Mouse (Mus musculus): ENCODE measurements around the gene Matn1. TPM values are rescaled to one million over a fixed set of nuclear protein-coding genes. Genes with fewer than 3 reads are reported as not detected.

The Matn1 gene
- polyA plus RNA-seq, 1 experiment from 2014 or later = not detected

DNA sequence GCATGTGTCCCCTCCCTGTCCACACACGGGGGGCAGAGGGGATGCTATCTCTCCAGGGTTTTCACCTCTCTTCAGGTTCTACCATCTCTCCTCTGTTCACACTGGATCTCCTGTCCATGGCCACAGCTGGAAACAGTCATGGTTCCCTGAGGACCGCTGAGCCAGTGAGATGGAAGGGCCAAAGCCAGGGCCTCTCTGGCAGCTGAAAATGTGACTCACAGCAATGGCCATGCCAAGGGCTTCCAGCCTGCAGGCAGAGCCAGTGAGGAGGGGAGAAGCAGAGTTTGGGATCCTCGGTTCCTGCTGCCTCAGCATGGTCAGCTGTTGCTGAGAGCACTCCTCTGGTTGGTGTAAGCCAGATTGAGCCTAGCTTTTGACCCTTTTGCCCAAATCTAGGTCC lies 34.8 kb downstream of the Matn1 start:
- H3K4me1 ChIP-seq (replicated peaks; ENCODE audit: control insufficient read depth, insufficient read depth, low read length) = no peaks in the 10 kb centered on the region
- no peak overlapping the region for H3K27ac ChIP-seq (ENCODE audit: low read depth, low read length)
- no peaks in the 10 kb centered on the region for H3K27me3 ChIP-seq (ENCODE audit: control insufficient read depth, insufficient read depth, low read length)
- H3K4me2 ChIP-seq (ENCODE audit: low read depth, low read length, severe bottlenecking) = no peak overlapping the region
- no peaks in the 10 kb centered on the region for H3K9me3 ChIP-seq (ENCODE audit: control insufficient read depth, low read length)
- H3K9ac ChIP-seq (ENCODE audit: low read length) = no peak overlapping the region
- H3K36me3 ChIP-seq (ENCODE audit: control insufficient read depth, insufficient read depth, low read length) = no peaks in the 10 kb centered on the region
- DNase-seq (ENCODE audit: low spot score) (no peak), ATAC-seq (replicated peaks; ENCODE audit: low FRiP score) (no peak)
- no peak overlapping the region for H3K4me3 ChIP-seq (ENCODE audit: low read depth, low read length)
- 88% methylated on average over 3 of the region's 3 CpGs for WGBS

DNA sequence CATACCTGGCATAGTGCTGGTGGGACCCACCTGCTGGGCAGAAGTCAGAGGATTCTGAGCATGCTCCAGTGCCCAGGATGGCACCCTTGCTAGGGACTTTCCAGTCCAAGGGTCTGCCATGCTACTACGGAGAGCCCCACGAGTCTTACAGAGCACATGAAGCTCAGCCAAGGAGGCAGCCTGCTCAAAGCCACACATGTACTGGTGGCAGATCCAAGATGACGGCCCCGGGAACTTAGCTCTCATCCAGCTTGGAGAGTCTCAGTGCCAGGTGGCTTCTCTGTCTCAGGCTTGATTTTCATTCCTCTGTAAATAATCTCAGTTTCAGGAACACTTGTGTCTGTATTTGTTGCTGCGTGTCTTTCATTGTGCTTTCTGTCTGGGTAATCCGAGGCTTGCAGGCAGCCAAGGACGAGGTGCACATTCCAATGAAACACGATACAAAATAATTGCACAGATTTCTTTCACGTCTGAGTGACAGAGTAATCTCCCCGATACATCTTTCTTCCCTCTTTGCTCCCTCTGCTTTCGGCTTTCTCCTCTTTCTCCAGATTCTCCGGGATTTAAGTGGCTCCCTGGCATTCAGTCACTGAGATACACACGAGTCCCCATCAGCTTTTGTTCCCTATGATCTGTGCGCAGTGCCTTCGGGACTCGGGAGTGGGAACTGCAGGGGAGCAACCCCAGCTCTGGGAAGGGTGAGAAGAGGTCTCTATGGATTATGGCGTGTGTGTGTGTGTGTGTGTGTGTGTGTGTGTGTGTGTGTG lies 40.4 kb downstream of the Matn1 start:
- DNase-seq (ENCODE audit: low spot score) (no peak), ATAC-seq (replicated peaks; ENCODE audit: low FRiP score) (no peak)

DNA sequence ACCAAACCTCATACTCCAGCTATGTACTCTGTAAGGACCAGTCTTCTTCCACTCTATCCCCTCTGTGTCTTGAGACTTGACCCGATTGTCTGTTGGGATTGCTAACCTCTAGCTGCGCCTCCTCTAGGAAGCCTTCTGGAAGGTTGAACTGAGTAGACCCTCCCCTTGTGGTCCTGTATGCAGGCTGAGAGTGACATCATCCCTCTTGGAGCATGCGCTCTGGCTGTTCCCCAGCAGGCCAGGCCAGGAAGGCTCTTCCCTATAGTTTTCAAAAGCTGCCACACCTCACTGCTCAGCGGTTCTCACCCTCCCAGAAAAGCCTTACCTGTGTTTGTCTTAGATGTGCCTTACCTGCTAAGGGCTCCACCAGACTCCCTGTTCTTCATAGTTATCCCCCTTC lies 42.9 kb downstream of the Matn1 start:
- H3K9me3 ChIP-seq (ENCODE audit: control insufficient read depth, low read length) = no peaks in the 10 kb centered on the region
- ATAC-seq (replicated peaks; ENCODE audit: low FRiP score) (no peak), DNase-seq (ENCODE audit: low spot score) (no peak)
- H3K27ac ChIP-seq (ENCODE audit: low read depth, low read length) = no peak overlapping the region
- H3K4me1 ChIP-seq (replicated peaks; ENCODE audit: control insufficient read depth, insufficient read depth, low read length) = no peaks in the 10 kb centered on the region
- H3K36me3 ChIP-seq (ENCODE audit: control insufficient read depth, insufficient read depth, low read length) = no peaks in the 10 kb centered on the region
- no peaks in the 10 kb centered on the region for H3K27me3 ChIP-seq (ENCODE audit: control insufficient read depth, insufficient read depth, low read length)
- H3K9ac ChIP-seq (ENCODE audit: low read length) = no peak overlapping the region
- H3K4me2 ChIP-seq (ENCODE audit: low read depth, low read length, severe bottlenecking) = no peak overlapping the region
- WGBS = 93% methylated on average over 4 of the region's 4 CpGs
- H3K4me3 ChIP-seq (ENCODE audit: low read depth, low read length) = no peak overlapping the region

More for the DNA sequence above, 40.4 kb downstream of the Matn1 start:
- H3K27ac ChIP-seq (ENCODE audit: low read depth, low read length) = no peak overlapping the region
- H3K9me3 ChIP-seq (ENCODE audit: control insufficient read depth, low read length) = no peaks in the 10 kb centered on the region
- no peak overlapping the region for H3K4me3 ChIP-seq (ENCODE audit: low read depth, low read length)
- no peaks in the 10 kb centered on the region for H3K27me3 ChIP-seq (ENCODE audit: control insufficient read depth, insufficient read depth, low read length)
- H3K36me3 ChIP-seq (ENCODE audit: control insufficient read depth, insufficient read depth, low read length) = no peaks in the 10 kb centered on the region
- H3K9ac ChIP-seq (ENCODE audit: low read length) = no peak overlapping the region
- H3K4me1 ChIP-seq (replicated peaks; ENCODE audit: control insufficient read depth, insufficient read depth, low read length) = no peaks in the 10 kb centered on the region
- no peak overlapping the region for H3K4me2 ChIP-seq (ENCODE audit: low read depth, low read length, severe bottlenecking)
- 53% methylated on average over 17 of the region's 17 CpGs for WGBS

DNA sequence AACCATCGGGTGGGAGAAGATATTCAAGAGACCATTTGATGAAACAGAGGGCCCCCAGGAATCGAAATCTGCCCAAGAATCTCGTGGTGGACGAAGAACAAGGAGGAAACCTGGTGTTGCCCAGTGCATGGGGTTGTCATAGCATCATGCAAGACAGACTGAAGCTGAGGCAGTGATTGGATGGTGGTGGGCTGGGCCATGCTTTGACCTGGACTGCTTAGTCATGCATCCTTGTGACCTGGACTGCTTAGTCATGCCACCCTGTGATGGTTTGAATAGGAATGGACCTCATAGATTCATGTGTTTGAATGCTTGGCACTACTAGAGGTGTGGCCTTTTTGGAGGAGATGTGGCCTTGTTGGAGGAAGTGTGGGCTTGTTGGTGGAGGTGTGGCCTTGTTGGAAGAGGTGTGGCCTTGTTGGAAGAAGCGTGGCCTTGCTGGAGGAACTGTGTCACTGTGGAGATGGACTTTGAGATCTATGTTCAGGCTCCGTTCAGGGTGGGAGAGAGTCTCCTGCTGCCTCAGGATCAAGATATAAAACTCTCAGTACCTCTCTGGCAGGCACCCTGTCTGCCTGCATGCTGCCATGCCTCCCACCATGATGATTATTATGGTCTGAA lies 44.1 kb downstream of the Matn1 start:
- Histone ChIP-seq H3K27ac (ENCODE audit: low read depth, low read length) (no peak overlapping the region), H3K27me3 (ENCODE audit: control insufficient read depth, insufficient read depth, low read length) (no peaks in the 10 kb centered on the region), H3K36me3 (ENCODE audit: control insufficient read depth, insufficient read depth, low read length) (no peaks in the 10 kb centered on the region), H3K4me2 (ENCODE audit: low read depth, low read length, severe bottlenecking) (no peak overlapping the region), H3K4me3 (ENCODE audit: low read depth, low read length) (no peak overlapping the region), H3K9me3 (ENCODE audit: control insufficient read depth, low read length) (no peaks in the 10 kb centered on the region), H3K4me1 (replicated peaks; ENCODE audit: control insufficient read depth, insufficient read depth, low read length) (no peaks in the 10 kb centered on the region), H3K9ac (ENCODE audit: low read length) (no peak overlapping the region)
- WGBS = 83% methylated on average over 6 of the region's 6 CpGs
- DNase-seq (ENCODE audit: low spot score) = no peak
- ATAC-seq (replicated peaks; ENCODE audit: low FRiP score) = no peak

DNA sequence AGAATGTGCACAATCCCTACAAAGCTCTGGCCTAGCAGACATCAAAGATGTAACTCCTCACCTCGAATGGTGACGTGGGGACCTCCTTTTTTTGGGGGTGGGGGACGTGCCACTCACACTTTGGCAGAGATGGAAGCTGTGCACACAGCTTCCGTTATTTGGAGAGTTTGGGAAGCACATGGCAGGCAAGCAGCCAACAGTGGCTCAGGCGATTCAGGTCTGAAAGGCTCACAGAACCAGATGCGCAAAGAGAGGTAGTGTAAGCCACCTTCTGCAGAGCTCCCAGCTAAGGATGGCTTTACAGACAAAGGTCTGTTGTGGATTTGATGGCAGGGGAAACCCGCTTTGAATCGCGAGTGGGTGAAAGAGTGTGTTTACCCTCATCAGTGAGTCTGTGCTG lies 45.0 kb downstream of the Matn1 start:
- ATAC-seq (replicated peaks; ENCODE audit: low FRiP score) (no peak), DNase-seq (ENCODE audit: low spot score) (no peak)
- Histone ChIP-seq H3K9me3 (ENCODE audit: control insufficient read depth, low read length) (no peaks in the 10 kb centered on the region), H3K4me3 (ENCODE audit: low read depth, low read length) (no peak overlapping the region), H3K9ac (ENCODE audit: low read length) (no peak overlapping the region), H3K4me1 (replicated peaks; ENCODE audit: control insufficient read depth, insufficient read depth, low read length) (no peaks in the 10 kb centered on the region), H3K27ac (ENCODE audit: low read depth, low read length) (no peak overlapping the region), H3K36me3 (ENCODE audit: control insufficient read depth, insufficient read depth, low read length) (no peaks in the 10 kb centered on the region), H3K27me3 (ENCODE audit: control insufficient read depth, insufficient read depth, low read length) (no peaks in the 10 kb centered on the region), H3K4me2 (ENCODE audit: low read depth, low read length, severe bottlenecking) (no peak overlapping the region)
- 77% methylated on average over 9 of the region's 9 CpGs for WGBS

DNA sequence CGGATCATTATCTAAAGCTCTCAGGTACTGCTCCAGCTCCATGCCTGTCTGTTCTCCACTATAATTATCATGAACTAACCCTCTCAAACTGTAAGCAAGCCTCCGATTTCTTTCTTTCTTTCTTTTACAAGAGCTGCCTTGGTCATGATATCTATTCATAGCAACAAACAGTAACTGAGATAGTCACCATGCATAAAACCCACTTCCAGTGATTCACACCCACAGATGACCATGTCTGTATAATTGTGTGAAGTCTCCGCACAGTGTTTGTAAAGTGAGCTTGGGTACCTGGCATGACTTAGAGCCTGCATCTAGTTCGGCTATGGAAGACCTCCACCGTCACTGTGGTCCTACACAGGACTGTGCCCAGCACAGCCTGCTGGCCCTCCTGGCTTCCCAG lies 46.8 kb downstream of the Matn1 start:
- WGBS = 90% methylated on average over 5 of the region's 5 CpGs
- no peak overlapping the region for H3K4me3 ChIP-seq (ENCODE audit: low read depth, low read length)
- no peaks in the 10 kb centered on the region for H3K9me3 ChIP-seq (ENCODE audit: control insufficient read depth, low read length)
- no peaks in the 10 kb centered on the region for H3K36me3 ChIP-seq (ENCODE audit: control insufficient read depth, insufficient read depth, low read length)
- DNase-seq (ENCODE audit: low spot score) = no peak
- H3K9ac ChIP-seq (ENCODE audit: low read length) = no peak overlapping the region
- H3K27me3 ChIP-seq (ENCODE audit: control insufficient read depth, insufficient read depth, low read length) = no peaks in the 10 kb centered on the region
- no peaks in the 10 kb centered on the region for H3K4me1 ChIP-seq (replicated peaks; ENCODE audit: control insufficient read depth, insufficient read depth, low read length)
- no peak overlapping the region for H3K4me2 ChIP-seq (ENCODE audit: low read depth, low read length, severe bottlenecking)
- H3K27ac ChIP-seq (ENCODE audit: low read depth, low read length) = no peak overlapping the region
- no peak for ATAC-seq (replicated peaks; ENCODE audit: low FRiP score)

DNA sequence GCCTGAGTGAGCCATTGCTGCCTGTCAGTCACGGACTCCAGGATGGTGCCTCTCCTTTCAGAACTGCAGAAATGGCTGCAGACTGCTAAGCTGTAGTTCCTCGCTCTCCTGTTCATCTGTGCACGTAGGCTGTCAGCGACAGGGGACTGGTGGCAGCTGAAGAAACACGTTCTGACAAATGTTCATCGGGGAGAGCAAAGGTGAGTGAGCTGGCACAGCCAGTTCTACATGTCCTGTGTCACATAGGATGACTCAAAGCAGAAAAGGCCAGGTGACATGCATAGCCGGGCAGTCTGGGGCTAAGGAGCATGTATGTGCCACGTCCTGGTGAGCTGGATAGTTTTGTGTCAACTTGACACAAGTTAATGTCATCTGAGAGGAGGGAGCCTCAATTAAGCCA lies 50.4 kb downstream of the Matn1 start:
- no peak overlapping the region for H3K4me2 ChIP-seq (ENCODE audit: low read depth, low read length, severe bottlenecking)
- H3K27me3 ChIP-seq (ENCODE audit: control insufficient read depth, insufficient read depth, low read length) = no peaks in the 10 kb centered on the region
- H3K36me3 ChIP-seq (ENCODE audit: control insufficient read depth, insufficient read depth, low read length) = no peaks in the 10 kb centered on the region
- no peaks in the 10 kb centered on the region for H3K9me3 ChIP-seq (ENCODE audit: control insufficient read depth, low read length)
- no peak overlapping the region for H3K4me3 ChIP-seq (ENCODE audit: low read depth, low read length)
- H3K9ac ChIP-seq (ENCODE audit: low read length) = no peak overlapping the region
- ATAC-seq (replicated peaks; ENCODE audit: low FRiP score) (no peak), DNase-seq (ENCODE audit: low spot score) (no peak)
- H3K27ac ChIP-seq (ENCODE audit: low read depth, low read length) = no peak overlapping the region
- H3K4me1 ChIP-seq (replicated peaks; ENCODE audit: control insufficient read depth, insufficient read depth, low read length) = 0 out of 2 replicates have a peak, but pooled peaks cover 1% of the 10 kb centered on the region
- WGBS = 87% methylated on average over 8 of the region's 8 CpGs

DNA sequence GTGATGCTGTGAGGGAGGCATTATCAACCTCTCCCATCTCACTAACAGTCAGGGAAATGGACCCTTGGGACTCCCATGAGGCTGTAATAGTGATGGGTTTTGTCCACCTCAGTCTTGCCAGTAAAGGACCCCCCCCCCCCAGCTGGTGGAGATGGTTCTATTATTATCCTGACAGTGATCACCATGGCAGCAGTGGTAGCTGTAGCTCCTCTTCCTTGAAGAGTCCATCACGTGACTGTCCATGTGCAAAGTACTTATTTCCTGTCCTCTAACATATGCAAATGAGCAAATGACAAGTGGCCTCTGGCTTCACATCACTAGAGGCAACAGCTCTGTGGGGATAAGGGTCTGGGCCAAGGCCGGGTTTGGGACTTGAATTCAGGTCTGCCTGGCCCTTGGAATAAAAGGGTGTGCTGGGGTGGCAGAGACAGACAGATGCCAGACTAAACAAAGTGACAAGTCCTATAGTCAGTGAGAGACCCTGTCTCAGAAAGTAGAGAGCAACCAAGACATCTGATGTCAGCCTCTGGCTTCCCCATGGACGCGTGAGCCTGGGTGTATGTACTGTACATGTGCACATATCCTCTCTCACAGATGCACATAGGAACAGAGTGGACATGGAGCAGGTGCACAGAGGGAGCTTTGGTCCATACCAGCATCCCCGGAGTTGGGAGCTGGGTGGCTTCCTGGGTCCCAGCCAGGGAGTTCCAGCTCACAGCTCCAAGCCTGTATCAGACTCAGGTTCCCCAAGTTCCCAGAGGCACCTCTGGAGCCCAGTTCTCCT lies 55.8 kb downstream of the Matn1 start:
- ATAC-seq (replicated peaks; ENCODE audit: low FRiP score) (no peak), DNase-seq (ENCODE audit: low spot score) (no peak)
- Histone ChIP-seq H3K36me3 (ENCODE audit: control insufficient read depth, insufficient read depth, low read length) (no peaks in the 10 kb centered on the region), H3K4me1 (replicated peaks; ENCODE audit: control insufficient read depth, insufficient read depth, low read length) (peaks cover 4% of the 10 kb centered on the region; the same call in 1 of the 2 replicates), H3K9ac (ENCODE audit: low read length) (no peak overlapping the region), H3K4me2 (ENCODE audit: low read depth, low read length, severe bottlenecking) (no peak overlapping the region), H3K4me3 (ENCODE audit: low read depth, low read length) (no peak overlapping the region), H3K9me3 (ENCODE audit: control insufficient read depth, low read length) (no peaks in the 10 kb centered on the region), H3K27ac (ENCODE audit: low read depth, low read length) (no peak overlapping the region), H3K27me3 (ENCODE audit: control insufficient read depth, insufficient read depth, low read length) (no peaks in the 10 kb centered on the region)
- 78% methylated on average over 5 of the region's 5 CpGs for WGBS

All from forebrain, embryonic 11.5 days (tissue).